Mouse (Mus musculus) liver, embryonic 13.5 days (tissue): ENCODE results near the gene Preb. TPM values are rescaled to one million over a fixed set of nuclear protein-coding genes. Genes with fewer than 3 reads are reported as not detected.

ENCODE experiments used
- ATAC-seq: fragments of 200-750 bp; cut with Nextera tagmentation; 2 replicates; pipeline ENCODE4 v1.8.0; 2017; ENCODE audit warnings: low read depth, mild to moderate bottlenecking, moderate number of reproducible peaks, moderate library complexity
- DNase-seq: peaks from one replicate; pipeline ENCODE4 v3.0.0; 2022
- H3K27ac ChIP-seq: fragments of 300-500 bp; sonication (generic); 2 replicates; pipeline ENCODE4 v1.5.1; 2015; ENCODE audit warnings: moderate library complexity, mild to moderate bottlenecking, inconsistent platforms
- H3K27me3 ChIP-seq: fragments of 300-500 bp; sonication (generic); 2 replicates; pipeline ENCODE4 v1.6.1; 2015; ENCODE audit warnings: mild to moderate bottlenecking, inconsistent platforms
- H3K36me3 ChIP-seq: fragments of 300-500 bp; sonication (generic); 2 replicates; pipeline ENCODE4 v1.6.1; 2015; ENCODE audit warnings: mild to moderate bottlenecking, inconsistent platforms
- H3K4me1 ChIP-seq: fragments of 300-500 bp; sonication (generic); replicated peaks from 2 replicates; pipeline ENCODE4 v1.6.1; 2015; ENCODE audit warnings: inconsistent platforms
- H3K4me2 ChIP-seq: fragments of 300-500 bp; sonication (generic); 2 replicates; pipeline ENCODE4 v1.6.1; 2015; ENCODE audit warnings: inconsistent platforms, mild to moderate bottlenecking, moderate library complexity
- H3K4me3 ChIP-seq: fragments of 300-500 bp; sonication (generic); replicated peaks from 2 replicates; pipeline ENCODE4 v1.5.1; 2015; ENCODE audit warnings: mild to moderate bottlenecking, inconsistent platforms
- H3K9ac ChIP-seq: fragments of 300-500 bp; sonication (generic); 2 replicates; pipeline ENCODE4 v1.6.1; 2015; ENCODE audit warnings: mild to moderate bottlenecking, inconsistent platforms
- H3K9me3 ChIP-seq: fragments of 300-500 bp; sonication (generic); replicated peaks from 2 replicates; pipeline ENCODE4 v1.6.1; 2016; ENCODE audit warnings: inconsistent platforms
- WGBS: fragments of 180-500 bp; shearing (Covaris S2); methylation state at CpG from one replicate; pipeline ENCODE4 v1.1.7; 2015; ENCODE audit not compliant: insufficient replicate concordance; 5-methylcytosine and 5-hydroxymethylcytosine counted together
- polyA plus RNA-seq: library from polyadenylated mRNA; unstranded; fragments of >200 nt; fragmentation: Nextera tagmentation; extraction: Ambion mirVana; gene quantifications from 2 replicates; pipeline ENCODE4 v1.2.1, GENCODE M21; 2015

The Preb gene
- polyA plus RNA-seq: 91.6 and 97.5 TPM in 2 replicates

- peak within 1 kb of the TSS; percentile 86 for H3K4me3 ChIP-seq
- H3K9ac ChIP-seq: peak within 1 kb of the TSS; percentile 94
- H3K27ac ChIP-seq: peak within 1 kb of the TSS; percentile 80
- ATAC-seq (peak; percentile 94), DNase-seq (peak; percentile 96)
- H3K27me3 ChIP-seq: no peaks in the 10 kb centered on the region
- peak within 1 kb of the TSS; percentile 91 for H3K4me2 ChIP-seq
- peaks cover 30% of the 10 kb centered on the region for H3K36me3 ChIP-seq
- WGBS: under 1% methylated on average over 56 of the region's 56 CpGs
- peaks cover 38% of the 10 kb centered on the region for H3K4me1 ChIP-seq
- no peaks in the 10 kb centered on the region for H3K9me3 ChIP-seq
Measured at GRCm38 (mm10) chr5:30959966-30960501, at the start of gene Preb. Preb (minus strand) TSS chr5:30960361.

GRCm38 (mm10) chr5:31004184-31004583 is 44.0 kb upstream of the Preb start:
- Histone ChIP-seq H3K9me3 (no peaks in the 10 kb centered on the region), H3K9ac (0 out of 2 replicates have a peak overlapping the region, but pooled peaks have one; percentile 17), H3K27me3 (no peaks in the 10 kb centered on the region), H3K4me3 (no peak overlapping the region), H3K4me2 (no peak overlapping the region), H3K4me1 (no peaks in the 10 kb centered on the region), H3K36me3 (no peaks in the 10 kb centered on the region), H3K27ac (no peak overlapping the region)
- 4% methylated on average over 5 of the region's 5 CpGs for WGBS
- ATAC-seq: no peak
- peak; percentile 69 for DNase-seq

GRCm38 (mm10) chr5:31001560-31001959 is 41.4 kb upstream of the Preb start:
- Histone ChIP-seq H3K4me3 (no peak overlapping the region), H3K9me3 (no peaks in the 10 kb centered on the region), H3K9ac (no peak overlapping the region), H3K27ac (no peak overlapping the region), H3K4me2 (no peak overlapping the region), H3K27me3 (no peaks in the 10 kb centered on the region), H3K36me3 (no peaks in the 10 kb centered on the region), H3K4me1 (no peaks in the 10 kb centered on the region)
- 69% methylated on average over 4 of the region's 4 CpGs for WGBS
- no peak for DNase-seq
- no peak for ATAC-seq

- Histone ChIP-seq H3K4me2 (no peak overlapping the region), H3K9me3 (no peaks in the 10 kb centered on the region), H3K9ac (no peak overlapping the region), H3K4me3 (no peak overlapping the region), H3K4me1 (no peaks in the 10 kb centered on the region), H3K36me3 (no peaks in the 10 kb centered on the region), H3K27me3 (no peaks in the 10 kb centered on the region), H3K27ac (no peak overlapping the region)
- no peak for DNase-seq
- no peak for ATAC-seq
- 68% methylated on average over 2 of the region's 2 CpGs for WGBS
Measured at GRCm38 (mm10) chr5:31000993-31001392, 40.8 kb upstream of the Preb start.

- H3K27ac ChIP-seq: no peak overlapping the region
- H3K4me3 ChIP-seq: no peak overlapping the region
- no peaks in the 10 kb centered on the region for H3K9me3 ChIP-seq
- no peak for ATAC-seq
- no peak overlapping the region for H3K4me2 ChIP-seq
- H3K27me3 ChIP-seq: no peaks in the 10 kb centered on the region
- DNase-seq: no peak
- H3K4me1 ChIP-seq: no peaks in the 10 kb centered on the region
- H3K9ac ChIP-seq: no peak overlapping the region
- no peaks in the 10 kb centered on the region for H3K36me3 ChIP-seq
- WGBS: 62% methylated on average over 7 of the region's 7 CpGs
Measured at GRCm38 (mm10) chr5:31000122-31000521, 40.0 kb upstream of the Preb start.

GRCm38 (mm10) chr5:30999324-30999723 is 39.2 kb upstream of the Preb start:
- DNase-seq (no peak), ATAC-seq (no peak)
- H3K27ac ChIP-seq: no peak overlapping the region
- H3K4me1 ChIP-seq: no peaks in the 10 kb centered on the region
- H3K4me3 ChIP-seq: no peak overlapping the region
- H3K36me3 ChIP-seq: no peaks in the 10 kb centered on the region
- H3K9ac ChIP-seq: no peak overlapping the region
- H3K27me3 ChIP-seq: no peaks in the 10 kb centered on the region
- 52% methylated on average over 5 of the region's 5 CpGs for WGBS
- H3K4me2 ChIP-seq: no peak overlapping the region
- no peaks in the 10 kb centered on the region for H3K9me3 ChIP-seq

GRCm38 (mm10) chr5:30998306-30998705 is 38.1 kb upstream of the Preb start:
- WGBS: 22% methylated on average over 5 of the region's 5 CpGs
- H3K27me3 ChIP-seq: no peaks in the 10 kb centered on the region
- H3K9me3 ChIP-seq: no peaks in the 10 kb centered on the region
- H3K4me2 ChIP-seq: no peak overlapping the region
- no peaks in the 10 kb centered on the region for H3K36me3 ChIP-seq
- no peak overlapping the region for H3K27ac ChIP-seq
- DNase-seq (peak; percentile 34), ATAC-seq (no peak)
- no peak overlapping the region for H3K4me3 ChIP-seq
- no peaks in the 10 kb centered on the region for H3K4me1 ChIP-seq
- H3K9ac ChIP-seq: no peak overlapping the region

GRCm38 (mm10) chr5:30994910-30995635 is 34.9 kb upstream of the Preb start:
- no peaks in the 10 kb centered on the region for H3K27me3 ChIP-seq
- H3K4me2 ChIP-seq: no peak overlapping the region
- no peak overlapping the region for H3K4me3 ChIP-seq
- no peak for ATAC-seq
- DNase-seq: no peak
- WGBS: 52% methylated on average over 11 of the region's 11 CpGs
- no peak overlapping the region for H3K9ac ChIP-seq
- no peaks in the 10 kb centered on the region for H3K36me3 ChIP-seq
- no peaks in the 10 kb centered on the region for H3K9me3 ChIP-seq
- H3K27ac ChIP-seq: no peak overlapping the region
- H3K4me1 ChIP-seq: no peaks in the 10 kb centered on the region

GRCm38 (mm10) chr5:30994074-30994473 is 33.9 kb upstream of the Preb start:
- ATAC-seq (no peak), DNase-seq (no peak)
- Histone ChIP-seq H3K4me2 (no peak overlapping the region), H3K4me3 (no peak overlapping the region), H3K27ac (no peak overlapping the region), H3K9me3 (no peaks in the 10 kb centered on the region), H3K36me3 (no peaks in the 10 kb centered on the region), H3K27me3 (no peaks in the 10 kb centered on the region), H3K9ac (no peak overlapping the region), H3K4me1 (no peaks in the 10 kb centered on the region)
- WGBS: 50% methylated on average over 3 of the region's 3 CpGs

- ATAC-seq (no peak), DNase-seq (no peak)
- no peaks in the 10 kb centered on the region for H3K4me1 ChIP-seq
- H3K27ac ChIP-seq: no peak overlapping the region
- no peaks in the 10 kb centered on the region for H3K9me3 ChIP-seq
- H3K4me3 ChIP-seq: no peak overlapping the region
- H3K4me2 ChIP-seq: no peak overlapping the region
- H3K36me3 ChIP-seq: no peaks in the 10 kb centered on the region
- 54% methylated on average over 5 of the region's 5 CpGs for WGBS
- H3K9ac ChIP-seq: no peak overlapping the region
- no peaks in the 10 kb centered on the region for H3K27me3 ChIP-seq
Measured at GRCm38 (mm10) chr5:30992980-30993676, 33.0 kb upstream of the Preb start.

GRCm38 (mm10) chr5:30982357-30982756 is 22.2 kb upstream of the Preb start:
- H3K9me3 ChIP-seq: no peaks in the 10 kb centered on the region
- 8% methylated on average over 2 of the region's 2 CpGs for WGBS
- H3K4me3 ChIP-seq: no peak overlapping the region
- no peaks in the 10 kb centered on the region for H3K27me3 ChIP-seq
- H3K4me1 ChIP-seq: no peaks in the 10 kb centered on the region
- H3K4me2 ChIP-seq: no peak overlapping the region
- DNase-seq (no peak), ATAC-seq (no peak)
- no peak overlapping the region for H3K9ac ChIP-seq
- H3K36me3 ChIP-seq: no peaks in the 10 kb centered on the region
- no peak overlapping the region for H3K27ac ChIP-seq
